Mouse (Mus musculus) liver, postnatal 0 days (tissue): ENCODE measurements at regions not wholly inside any gene's neighbourhood (a gene's known extent, or its start where the extent isn't known, plus 50 kb on each side); places are given as distances from the start of the nearest gene placed in this dataset.

ENCODE experiments used
- CTCF ChIP-seq: sonication (generic); IDR thresholded peaks from 2 replicates; pipeline ENCODE4 v1.5.1; 2016; ENCODE audit warnings: antibody characterized with exemption, low read depth
- EP300 ChIP-seq: IDR thresholded peaks from 2 replicates; pipeline ENCODE4 v1.6.1; 2016; ENCODE audit warnings: antibody characterized with exemption, low read depth, mild to moderate bottlenecking

DNA sequence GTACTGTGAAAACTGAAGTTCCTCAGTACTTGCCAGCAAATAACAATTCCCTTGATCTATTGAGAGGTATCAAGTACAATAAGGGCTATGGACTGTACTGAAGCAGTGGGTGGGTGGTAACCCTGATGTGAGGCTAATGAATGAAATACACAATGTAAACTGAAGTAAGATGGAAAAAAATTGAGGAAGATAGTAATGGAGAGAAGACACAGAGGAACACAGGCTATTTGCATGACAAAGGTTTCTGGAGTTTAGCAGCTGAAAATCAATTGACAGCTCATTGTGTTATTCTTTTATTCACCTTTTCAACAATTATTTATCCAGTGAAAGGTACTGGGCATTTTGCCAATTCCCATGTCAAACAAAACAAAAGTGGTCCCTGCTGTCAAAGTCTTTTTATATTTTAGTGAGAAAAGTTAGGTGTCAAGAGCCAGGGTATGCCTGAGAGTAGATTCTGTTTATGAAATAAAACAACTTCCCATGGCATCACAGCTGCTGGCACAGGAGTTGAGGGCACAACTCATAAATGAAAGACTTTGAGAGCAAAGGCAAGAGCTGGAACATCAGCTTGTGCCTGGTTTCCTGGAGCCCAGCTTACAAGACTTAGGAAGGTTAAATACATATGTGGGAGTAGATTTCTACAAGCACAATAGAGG is 608.4 kb upstream of the Vstm2a start:
- TF ChIP-seq CTCF (no peak), EP300 (no peak)
